Mouse (Mus musculus) MEL (cell line): Measurements from ENCODE around the gene Gm3045. TPM values are rescaled to one million over a fixed set of nuclear protein-coding genes. Genes with fewer than 3 reads are reported as not detected.

ENCODE experiments used
- DNase-seq: peaks from one replicate; pipeline ENCODE4 v3.0.0; 2011; ENCODE audit warnings: low read depth, low spot score
- H3K27ac ChIP-seq: 2 replicates; pipeline ENCODE4 v1.5.1; 2012; ENCODE audit warnings: low read depth, mild to moderate bottlenecking, control low read depth, low read length, moderate library complexity; ENCODE audit not compliant: control insufficient read depth
- H3K27me3 ChIP-seq, 2 experiments: fragments of 150-350 bp in 1 of 2; sonication (generic) in 1 of 2; 2 replicates each; pipeline ENCODE4 v1.6.1; 2012; ENCODE audit warnings: low read length in 2 of 2, mild to moderate bottlenecking in 2 of 2, improper control_type of control experiment in 1 of 2, moderate library complexity in 1 of 2; ENCODE audit not compliant: insufficient read depth in 2 of 2, control insufficient read depth in 1 of 2
- H3K36me3 ChIP-seq, 2 experiments: 2 replicates each; pipeline ENCODE4 v1.6.1; 2012 to 2014; ENCODE audit warnings: low read length in 2 of 2, improper control_type of control experiment in 1 of 2, inconsistent platforms in 1 of 2, mild to moderate bottlenecking in 1 of 2; ENCODE audit not compliant: insufficient read depth in 2 of 2, control insufficient read depth in 1 of 2
- H3K4me1 ChIP-seq, 2 experiments: fragments of 150-350 bp in 1 of 2; sonication (generic) in 1 of 2; 2 replicates each; pipeline ENCODE4 v1.6.1; 2012; ENCODE audit warnings: low read length in 2 of 2, improper control_type of control experiment in 1 of 2, mild to moderate bottlenecking in 1 of 2; ENCODE audit not compliant: insufficient read depth in 2 of 2, control insufficient read depth in 1 of 2
- H3K4me3 ChIP-seq, 2 experiments: fragments of 150-350 bp in 1 of 2; sonication (generic) in 1 of 2; 2 replicates each; pipeline ENCODE4 v1.5.1; 2012; ENCODE audit warnings: low read depth in 2 of 2, low read length in 2 of 2, mild to moderate bottlenecking in 2 of 2, moderate library complexity in 2 of 2, control low read depth in 1 of 2, improper control_type of control experiment in 1 of 2; ENCODE audit not compliant: control insufficient read depth in 1 of 2, insufficient read depth in 1 of 2
- H3K79me2 ChIP-seq: 2 replicates; pipeline ENCODE4 v1.6.1; 2012; ENCODE audit warnings: mild to moderate bottlenecking, low read length, moderate library complexity; ENCODE audit not compliant: control insufficient read depth, poor library complexity, insufficient read depth
- H3K9ac ChIP-seq: 2 replicates; pipeline ENCODE4 v1.6.1; 2012; ENCODE audit warnings: low read depth, mild to moderate bottlenecking, control low read depth, low read length, moderate library complexity; ENCODE audit not compliant: control insufficient read depth, poor library complexity, severe bottlenecking
- H3K9me3 ChIP-seq: fragments of 150-350 bp; sonication (generic); replicated peaks from 2 replicates; pipeline ENCODE4 v1.6.1; 2012; ENCODE audit warnings: mild to moderate bottlenecking, low read length, improper control_type of control experiment, moderate library complexity; ENCODE audit not compliant: insufficient read depth
- CHD1 ChIP-seq: IDR thresholded peaks from 2 replicates; pipeline ENCODE4 v1.6.1; 2012; ENCODE audit warnings: low read depth, mild to moderate bottlenecking, inconsistent platforms, low read length, improper control_type of control experiment
- CHD2 ChIP-seq: IDR thresholded peaks from 2 replicates; pipeline ENCODE4 v1.6.1; 2011; ENCODE audit warnings: low read length, improper control_type of control experiment
- ELF1 ChIP-seq: IDR thresholded peaks from 2 replicates; pipeline ENCODE4 v1.6.1; 2014; ENCODE audit warnings: low read depth, mild to moderate bottlenecking, inconsistent platforms, low read length, improper control_type of control experiment, moderate library complexity
- EP300 ChIP-seq, 2 experiments: IDR thresholded peaks; 2 replicates each; pipeline ENCODE4 v1.6.1; 2011; ENCODE audit warnings: improper control_type of control experiment in 2 of 2, low read length in 2 of 2, low read depth in 1 of 2, mild to moderate bottlenecking in 1 of 2
- ETS1 ChIP-seq: IDR thresholded peaks from 2 replicates; pipeline ENCODE4 v1.6.1; 2012; ENCODE audit warnings: low read depth, mild to moderate bottlenecking, inconsistent platforms, low read length, improper control_type of control experiment, moderate library complexity
- HCFC1 ChIP-seq: IDR thresholded peaks from 2 replicates; pipeline ENCODE4 v1.6.1; 2012; ENCODE audit warnings: low read depth, mild to moderate bottlenecking, inconsistent platforms, low read length, improper control_type of control experiment, moderate library complexity
- MAFK ChIP-seq: IDR thresholded peaks from 2 replicates; pipeline ENCODE4 v1.6.1; 2011; ENCODE audit warnings: low read depth, mild to moderate bottlenecking, low read length, improper control_type of control experiment, borderline replicate concordance
- MEF2A ChIP-seq: IDR thresholded peaks from 2 replicates; pipeline ENCODE4 v1.6.1; 2014; ENCODE audit warnings: low read depth, mild to moderate bottlenecking, inconsistent platforms, low read length, improper control_type of control experiment; ENCODE audit not compliant: poor library complexity, insufficient replicate concordance, severe bottlenecking; ENCODE audit errors: extremely low read depth
- MYB ChIP-seq: IDR thresholded peaks from 2 replicates; pipeline ENCODE4 v1.6.1; 2011; ENCODE audit warnings: mild to moderate bottlenecking, low read depth, low read length, improper control_type of control experiment
- MYC ChIP-seq: IDR thresholded peaks from 2 replicates; pipeline ENCODE4 v1.6.1; 2011; ENCODE audit warnings: low read depth, mild to moderate bottlenecking, low read length, improper control_type of control experiment, moderate library complexity
- POLR2AphosphoS5 ChIP-seq: IDR thresholded peaks from 2 replicates; pipeline ENCODE4 v1.6.1; 2012; ENCODE audit warnings: low read depth, borderline replicate concordance, mild to moderate bottlenecking, inconsistent platforms, low read length, moderate library complexity, mixed read lengths
- RCOR1 ChIP-seq: IDR thresholded peaks from 2 replicates; pipeline ENCODE4 v1.6.1; 2012; ENCODE audit warnings: low read depth, mild to moderate bottlenecking, inconsistent platforms, low read length, improper control_type of control experiment
- SIN3A ChIP-seq: IDR thresholded peaks from 2 replicates; pipeline ENCODE4 v1.6.1; 2012; ENCODE audit warnings: low read length, improper control_type of control experiment, inconsistent platforms
- SMC3 ChIP-seq: IDR thresholded peaks from 2 replicates; pipeline ENCODE4 v1.6.1; 2011; ENCODE audit warnings: low read depth, low read length, improper control_type of control experiment
- TCF12 ChIP-seq: IDR thresholded peaks from 2 replicates; pipeline ENCODE4 v1.6.1; 2014; ENCODE audit warnings: low read depth, mild to moderate bottlenecking, inconsistent platforms, low read length, improper control_type of control experiment, moderate library complexity
- USF1 ChIP-seq: IDR thresholded peaks from 2 replicates; pipeline ENCODE4 v1.6.1; 2014; ENCODE audit warnings: low read depth, mild to moderate bottlenecking, inconsistent platforms, low read length, improper control_type of control experiment, moderate library complexity
- ZC3H11A ChIP-seq: IDR thresholded peaks from 2 replicates; pipeline ENCODE4 v1.6.1; 2012; ENCODE audit warnings: low read depth, mild to moderate bottlenecking, inconsistent platforms, low read length, improper control_type of control experiment
- ZMIZ1 ChIP-seq: IDR thresholded peaks from 2 replicates; pipeline ENCODE4 v1.6.1; 2012; ENCODE audit warnings: low read depth, mild to moderate bottlenecking, inconsistent platforms, low read length, improper control_type of control experiment, moderate library complexity
- ZNF384 ChIP-seq: IDR thresholded peaks from 2 replicates; pipeline ENCODE4 v1.6.1; 2012; ENCODE audit warnings: low read depth, mild to moderate bottlenecking, inconsistent platforms, low read length, improper control_type of control experiment
- polyA plus RNA-seq, 2 experiments: library from polyadenylated mRNA; stranded (reverse) in 1 of 2; unstranded in 1 of 2; fragments of >175 nt in 1 of 2; fragments of >200 nt in 1 of 2; gene quantifications; 2 replicates each; pipeline versions ENCODE4 v1.2.1 to v1.2.4; 2012; ENCODE audit warnings: low replicate concordance in 2 of 2, low read depth in 1 of 2; ENCODE audit not compliant: insufficient read length in 2 of 2, insufficient read depth in 1 of 2, missing spikeins in 1 of 2
- total RNA-seq: library from RNA; depleted of rRNA; stranded (reverse); fragments of 300-350 nt; gene quantifications from 2 replicates; pipeline ENCODE4 v1.2.3, GENCODE M21; 2012; rRNA removed

Gm3045 gene
- total and polyA plus RNA-seq, 3 experiments, result not detected

DNA sequence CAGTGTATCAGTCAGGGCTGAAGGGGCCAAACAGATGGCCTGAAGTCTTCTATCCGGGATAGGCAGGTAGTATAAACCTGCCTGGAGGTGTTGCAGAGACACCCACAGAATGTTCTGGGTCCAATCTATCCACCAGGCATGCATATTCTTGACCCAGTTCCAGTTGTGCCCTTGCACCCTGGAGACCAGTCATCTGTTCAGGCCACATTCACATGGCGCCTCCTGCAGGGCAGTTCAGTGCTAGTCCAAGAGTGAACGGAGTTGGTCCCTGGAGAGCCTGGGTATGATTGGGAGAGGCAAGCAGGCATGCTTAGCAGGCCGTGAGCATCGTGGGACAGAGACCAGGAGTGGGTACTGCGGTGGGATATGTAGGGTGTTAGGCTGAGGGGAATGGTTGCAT, 51.6 kb downstream of the Gm3045 start:
- no peak for DNase-seq
- H3K27me3 ChIP-seq, result no peaks in the 10 kb centered on the region
- H3K4me3 ChIP-seq, result no peak overlapping the region
- TF ChIP-seq SIN3A (no peak), HCFC1 (no peak), USF1 (no peak), MYC (no peak), TCF12 (no peak), MYB (no peak), POLR2AphosphoS5 (no peak), CHD1 (no peak), ZC3H11A (no peak), ETS1 (no peak), ZMIZ1 (no peak), ZNF384 (no peak)
- no peaks in the 10 kb centered on the region for H3K36me3 ChIP-seq
- H3K9me3 ChIP-seq, result no peaks in the 10 kb centered on the region
- no peak overlapping the region for H3K9ac ChIP-seq
- H3K4me1 ChIP-seq, result no peaks in the 10 kb centered on the region
- no peaks in the 10 kb centered on the region for H3K79me2 ChIP-seq
- H3K27ac ChIP-seq, result no peak overlapping the region

GRCm38 (mm10) chr13:56482146-56482545, 55.8 kb downstream of the Gm3045 start, which contains the start of gene Il9:
Gene Il9 (minus strand): TSS chr13:56482246.
- Histone ChIP-seq H3K9me3 (no peaks in the 10 kb centered on the region), H3K36me3 (no peaks in the 10 kb centered on the region), H3K4me1 (no peaks in the 10 kb centered on the region)
- no peak for TF ChIP-seq SIN3A
- TF ChIP-seq RCOR1, result no peak
- TF ChIP-seq CHD2, result no peak
- TF ChIP-seq MYC, result no peak
- TF ChIP-seq SMC3, result no peak
- TF ChIP-seq TCF12, result no peak
- TF ChIP-seq MEF2A, result no peak
- no peak for TF ChIP-seq ETS1
- TF ChIP-seq MAFK, result no peak
- no peak for TF ChIP-seq EP300 (IDR thresholded peaks at IDR 0.05; ENCODE audit: low read depth in 1 of 2, low read length in 2 of 2)
- TF ChIP-seq ELF1, result no peak
- TF ChIP-seq, all 39 proteins: peak for 0
- Histone ChIP-seq H3K27ac (no peak within 1 kb of the TSS), H3K9ac (no peak within 1 kb of the TSS), H3K79me2 (no peaks in the 10 kb centered on the region), H3K27me3 (no peaks in the 10 kb centered on the region), H3K4me3 (no peak within 1 kb of the TSS)
- no peak for DNase-seq

Other genes starting within 250 kb of the Gm3045 start
- gene Tifab, start 247.7 kb upstream of the Gm3045 start, total RNA-seq, result not detected in 2 replicates
- not detected for gene Tifab, start 247.7 kb upstream of the Gm3045 start, polyA plus RNA-seq
- not detected in 2 replicates for gene Neurog1, start 174.4 kb upstream of the Gm3045 start, total RNA-seq
- not detected for gene Neurog1, start 174.4 kb upstream of the Gm3045 start, polyA plus RNA-seq
- gene Cxcl14, start 130.0 kb upstream of the Gm3045 start, total RNA-seq, result not detected in 2 replicates
- gene Cxcl14, start 130.0 kb upstream of the Gm3045 start, polyA plus RNA-seq, result not detected
- not detected in 2 replicates for gene Slc25a48, start 11.8 kb downstream of the Gm3045 start, total RNA-seq
- gene Slc25a48, start 11.8 kb downstream of the Gm3045 start, polyA plus RNA-seq, result not detected
- gene Il9, start 55.7 kb downstream of the Gm3045 start, total RNA-seq, result not detected in 2 replicates
- gene Il9, start 55.7 kb downstream of the Gm3045 start, polyA plus RNA-seq, result not detected
- gene Fbxl21, start 95.9 kb downstream of the Gm3045 start, total RNA-seq, result not detected in 2 replicates
- gene Fbxl21, start 95.9 kb downstream of the Gm3045 start, polyA plus RNA-seq, result not detected
- not detected in 2 replicates for gene Lect2, start 121.9 kb downstream of the Gm3045 start, total RNA-seq
- gene Lect2, start 121.9 kb downstream of the Gm3045 start, polyA plus RNA-seq, result not detected
- gene Tgfbi, start 182.9 kb downstream of the Gm3045 start, total RNA-seq, result not detected in 2 replicates
- not detected for gene Tgfbi, start 182.9 kb downstream of the Gm3045 start, polyA plus RNA-seq